In the genomic region with DNA sequence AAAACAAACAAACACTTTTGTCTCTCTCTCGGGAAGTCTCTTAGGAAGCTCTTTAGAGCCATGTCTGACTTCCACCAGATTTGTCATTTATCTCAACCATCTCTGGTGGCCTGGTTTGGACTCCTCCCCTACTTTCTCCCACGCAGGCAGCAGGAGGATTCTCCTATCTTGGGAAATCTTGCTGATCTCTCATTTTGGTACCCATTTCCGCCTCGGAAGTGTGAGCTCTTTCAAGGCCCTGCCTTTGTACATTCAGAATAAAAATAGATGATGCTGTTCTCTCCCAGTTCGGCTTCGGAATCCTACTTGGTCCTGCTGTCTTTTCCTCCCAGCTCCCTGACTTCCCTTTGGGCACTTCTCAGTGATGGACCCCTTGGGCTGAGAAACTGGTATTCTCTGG, we compare ENCODE assay signal across 22 mouse cellular contexts. TPM values are rescaled to one million over a fixed set of nuclear protein-coding genes. Genes with fewer than 3 reads are reported as not detected.
DNase-seq lines count a peak whose midpoint lies in the region; ATAC-seq and TF ChIP-seq lines count a peak whose summit lies in the region.
"Had no signal": no experiment of that assay in that cellular context is flagged by ENCODE, and none has a peak within 500 bp of the region (broad histone marks: within the 10 kb centered on the region; RNA-seq: fewer than 3 reads in every experiment).

No protein-coding gene starts in this region.

- no peak for TF ChIP-seq CTCF in left cerebral cortex, adult 2 months (IDR thresholded peaks at IDR 0.05)

- no peak overlapping the region for H3K9ac ChIP-seq in neural tube, embryonic 15.5 days (replicated peaks)
- H3K9ac ChIP-seq: embryonic facial prominence, embryonic 13.5 days; forebrain, embryonic 13.5 days; forebrain, postnatal 0 days; heart, embryonic 13.5 days; hindbrain, embryonic 15.5 days had no signal

- no peaks in the 10 kb centered on the region for H3K4me1 ChIP-seq in neural tube, embryonic 15.5 days
- H3K4me1 ChIP-seq: hindbrain, embryonic 15.5 days had no signal

- peak overlapping the region; percentile 69; the same call in 1 of the 2 replicates for H3K27ac ChIP-seq in left cerebral cortex, adult 2 months
- H3K27ac ChIP-seq in neural tube, embryonic 15.5 days (replicated peaks): no peak overlapping the region
- H3K27ac ChIP-seq: embryonic facial prominence, embryonic 13.5 days; forebrain, embryonic 13.5 days; heart, embryonic 13.5 days; hindbrain, embryonic 15.5 days had no signal

- intact Hi-C loops in left cerebral cortex, adult 2 months (cut with DNase I): loop anchor here (10.0 kb wide), 1 partner anchor 310 kb away; a partner anchor contains a TSS

- H3K9me3 ChIP-seq in neural tube, embryonic 15.5 days (replicated peaks): no peaks in the 10 kb centered on the region
- H3K9me3 ChIP-seq: embryonic facial prominence, embryonic 13.5 days; forebrain, embryonic 13.5 days; heart, embryonic 13.5 days; hindbrain, embryonic 15.5 days had no signal

- DNase-seq in frontal cortex, postnatal 25 days (ENCODE audit: low spot score in 2 of 2): no peak
- DNase-seq in left cerebral cortex, adult 2 months (ENCODE audit: extremely low spot score in 1 of 2, low spot score in 2 of 2): no peak
- DNase-seq in left cerebral cortex, adult 9 months (ENCODE audit: low spot score in 2 of 2): no peak
- peak; percentile 33 to 37 for DNase-seq in right cerebral cortex, adult 2 months (ENCODE audit: low spot score in 2 of 2)
- DNase-seq in right cerebral cortex, postnatal 4 days: no peak
- DNase-seq: adrenal gland, postnatal 14 days; B cell, adult 2 months; cerebellum, adult 18-20 months; cerebellum, adult 9-11 months; cerebellum, postnatal 36 days; forebrain, postnatal 0 days; gastrocnemius, postnatal 36 days; heart, adult 11 months; heart, postnatal 36 days had no signal

- H3K4me3 ChIP-seq in left cerebral cortex, adult 2 months: no peak overlapping the region
- H3K4me3 ChIP-seq in neural tube, embryonic 15.5 days (replicated peaks): no peak overlapping the region
- H3K4me3 ChIP-seq: embryonic facial prominence, embryonic 13.5 days; forebrain, embryonic 13.5 days; heart, embryonic 13.5 days; hindbrain, embryonic 15.5 days had no signal

- 71% methylated on average over 6 of the region's 6 CpGs for WGBS in neural tube, embryonic 15.5 days

- H3K4me2 ChIP-seq in neural tube, embryonic 15.5 days: no peak overlapping the region
- H3K4me2 ChIP-seq: embryonic facial prominence, embryonic 13.5 days; forebrain, embryonic 13.5 days; heart, embryonic 13.5 days; hindbrain, embryonic 15.5 days had no signal

- ATAC-seq in frontal cortex, adult (ENCODE audit: low TSS enrichment): peak; percentile 72
- no peak for ATAC-seq in neural tube, embryonic 15.5 days (ENCODE audit: low FRiP score)
- ATAC-seq: activated CD4-positive, CD25-positive, alpha-beta regulatory T cell, adult 4 months; forebrain, embryonic 13.5 days; forebrain, postnatal 0 days; Patski had no signal

- H3K27me3 ChIP-seq in neural tube, embryonic 15.5 days (replicated peaks): no peaks in the 10 kb centered on the region
- H3K27me3 ChIP-seq: embryonic facial prominence, embryonic 13.5 days; forebrain, embryonic 13.5 days; hindbrain, embryonic 15.5 days; Patski had no signal

- H3K36me3 ChIP-seq in neural tube, embryonic 15.5 days: no peaks in the 10 kb centered on the region
- H3K36me3 ChIP-seq: embryonic facial prominence, embryonic 13.5 days; heart, embryonic 13.5 days; hindbrain, embryonic 15.5 days had no signal

RNA-seq across cellular contexts. Expression of a gene that starts 10.2 kb away (rescaled TPM):
- 10 to 100 TPM; 38.4 to 41.6 TPM for total RNA-seq in left cerebral cortex, adult 2 months (2021)
- 26.5 and 32.1 TPM in 2 replicates for polyA plus RNA-seq in neural tube, embryonic 15.5 days (2015; fragmentation: Nextera tagmentation; extraction: Ambion mirVana)

RNA-seq across cellular contexts. Expression of a gene that starts 55.9 kb away (rescaled TPM):
- total RNA-seq in left cerebral cortex, adult 2 months (2021): under 1 TPM; 0.32 to 0.79 TPM
- polyA plus RNA-seq in neural tube, embryonic 15.5 days (2015; fragmentation: Nextera tagmentation; extraction: Ambion mirVana): 0.17 and 0.63 TPM in 2 replicates
- polyA plus RNA-seq: forebrain, embryonic 13.5 days had no signal

Comparison
In these comparisons a context has a peak if more than half of its experiments do, and no peak if none do; other contexts are left out.
1. DNase-seq: peak in right cerebral cortex, adult 2 months (2 of 2); none in frontal cortex, postnatal 25 days (0 of 2), left cerebral cortex, adult 2 months (0 of 2), left cerebral cortex, adult 9 months (0 of 2) and right cerebral cortex, postnatal 4 days (single experiment).